Mouse (Mus musculus) CH12.LX (cell line): ENCODE data around the gene Il12rb1. TPM values are rescaled to one million over a fixed set of nuclear protein-coding genes. Genes with fewer than 3 reads are reported as not detected.
A peak's percentile ranks its signal among the peaks of the same experiment; 100 is the strongest.

Experiments
- DNase-seq: peaks from one replicate; pipeline ENCODE4 v3.0.0-alpha.2; 2013; ENCODE audit errors: extremely low read depth
- H3K27ac ChIP-seq: 2 replicates; pipeline ENCODE4 v1.5.1; 2012; ENCODE audit warnings: low read depth, mild to moderate bottlenecking, control low read depth, moderate library complexity; ENCODE audit not compliant: insufficient read depth
- H3K27me3 ChIP-seq: replicated peaks from 2 replicates; pipeline ENCODE3; 2012; ENCODE audit warnings: inconsistent platforms
- H3K36me3 ChIP-seq, 2 experiments: replicated peaks in 1 of 2; 2 replicates each; pipeline versions ENCODE3 to v1.6.1; 2012; ENCODE audit warnings: inconsistent platforms in 1 of 2, low read length in 1 of 2, mild to moderate bottlenecking in 1 of 2, mixed read lengths in 1 of 2, moderate library complexity in 1 of 2; ENCODE audit not compliant: control insufficient read depth in 1 of 2, insufficient read depth in 1 of 2
- H3K4me1 ChIP-seq, 2 experiments: 2 replicates each; pipeline ENCODE4 v1.6.1; 2012; ENCODE audit warnings: inconsistent platforms in 1 of 2, moderate library complexity in 1 of 2; ENCODE audit not compliant: insufficient read depth in 2 of 2, control insufficient read depth in 1 of 2
- H3K4me2 ChIP-seq: 2 replicates; pipeline ENCODE4 v1.6.1; 2012; ENCODE audit warnings: low read depth, mild to moderate bottlenecking, control low read depth; ENCODE audit not compliant: poor library complexity, insufficient read depth, severe bottlenecking
- H3K4me3 ChIP-seq, 3 experiments: fragments of 150-350 bp in 1 of 3; sonication (generic) in 1 of 3; replicated peaks in 1 of 3; 2 replicates each; pipeline versions ENCODE3 to v1.5.1; 2011 to 2012; ENCODE audit warnings: low read depth in 2 of 3, low read length in 2 of 3, mild to moderate bottlenecking in 2 of 3, moderate library complexity in 2 of 3, control low read depth in 1 of 3, improper control_type of control experiment in 1 of 3, inconsistent platforms in 1 of 3, mixed read lengths in 1 of 3; ENCODE audit not compliant: poor library complexity in 1 of 3
- H3K79me2 ChIP-seq: replicated peaks from 2 replicates; pipeline ENCODE4 v1.6.1; 2012; ENCODE audit warnings: mild to moderate bottlenecking, moderate library complexity; ENCODE audit not compliant: control insufficient read depth, poor library complexity, insufficient read depth, severe bottlenecking; ENCODE audit errors: extremely low read depth
- H3K9ac ChIP-seq: 2 replicates; pipeline ENCODE4 v1.6.1; 2012; ENCODE audit warnings: low read depth, mild to moderate bottlenecking, control low read depth, moderate library complexity; ENCODE audit not compliant: insufficient read depth
- H3K9me3 ChIP-seq: replicated peaks from 2 replicates; pipeline ENCODE3; 2012; ENCODE audit warnings: low read length, inconsistent platforms, mixed read lengths
- BHLHE40 ChIP-seq: IDR thresholded peaks from 2 replicates; pipeline ENCODE4 v1.6.1; 2011; ENCODE audit warnings: mild to moderate bottlenecking, low read depth, low read length, improper control_type of control experiment
- CHD1 ChIP-seq: IDR thresholded peaks from 2 replicates; pipeline ENCODE4 v1.6.1; 2012; ENCODE audit warnings: low read depth, low read length, improper control_type of control experiment, inconsistent platforms
- CHD2 ChIP-seq: IDR thresholded peaks from 2 replicates; pipeline ENCODE4 v1.6.1; 2011; ENCODE audit warnings: low read length, improper control_type of control experiment
- ELF1 ChIP-seq: IDR thresholded peaks from 2 replicates; pipeline ENCODE4 v1.6.1; 2014; ENCODE audit warnings: low read depth, mild to moderate bottlenecking, inconsistent platforms, low read length, improper control_type of control experiment
- ETS1 ChIP-seq: conservative IDR thresholded peaks from 2 replicates; pipeline ENCODE4 v1.6.1; 2012; ENCODE audit warnings: low read depth, mild to moderate bottlenecking, inconsistent platforms, low read length, improper control_type of control experiment, moderate library complexity
- IRF4 ChIP-seq: IDR thresholded peaks from 2 replicates; pipeline ENCODE4 v1.6.1; 2014; ENCODE audit warnings: low read depth, mild to moderate bottlenecking, inconsistent platforms, low read length, improper control_type of control experiment
- JUND ChIP-seq: conservative IDR thresholded peaks from 2 replicates; pipeline ENCODE4 v1.6.1; 2011; ENCODE audit warnings: low read depth, low read length, improper control_type of control experiment
- MAX ChIP-seq: IDR thresholded peaks from 2 replicates; pipeline ENCODE4 v1.6.1; 2011; ENCODE audit warnings: low read length, improper control_type of control experiment
- MAZ ChIP-seq: IDR thresholded peaks from 2 replicates; pipeline ENCODE4 v1.6.1; 2012; ENCODE audit warnings: low read depth, mild to moderate bottlenecking, inconsistent platforms, low read length, improper control_type of control experiment, moderate library complexity
- MEF2A ChIP-seq: IDR thresholded peaks from 2 replicates; pipeline ENCODE4 v1.6.1; 2014; ENCODE audit warnings: low read depth, mild to moderate bottlenecking, inconsistent platforms, low read length, improper control_type of control experiment, borderline replicate concordance
- MYC ChIP-seq: IDR thresholded peaks from 2 replicates; pipeline ENCODE4 v1.6.1; 2011; ENCODE audit warnings: low read depth, mild to moderate bottlenecking, improper control_type of control experiment, low read length
- NELFE ChIP-seq: IDR thresholded peaks from 2 replicates; pipeline ENCODE4 v1.6.1; 2011; ENCODE audit warnings: low read depth, low read length, improper control_type of control experiment
- NRF1 ChIP-seq: IDR thresholded peaks from 2 replicates; pipeline ENCODE4 v1.6.1; 2014; ENCODE audit warnings: low read depth, mild to moderate bottlenecking, inconsistent platforms, low read length, improper control_type of control experiment, moderate library complexity
- POLR2A ChIP-seq: IDR thresholded peaks from 2 replicates; pipeline ENCODE4 v1.6.1; 2011; ENCODE audit warnings: low read depth, mild to moderate bottlenecking, improper control_type of control experiment, low read length
- POLR2AphosphoS2 ChIP-seq: IDR thresholded peaks from 2 replicates; pipeline ENCODE4 v1.6.1; 2011; ENCODE audit warnings: low read depth, low read length, improper control_type of control experiment
- RAD21 ChIP-seq: IDR thresholded peaks from 2 replicates; pipeline ENCODE4 v1.6.1; 2011; ENCODE audit warnings: low read depth, mild to moderate bottlenecking, low read length, improper control_type of control experiment, moderate library complexity
- RCOR1 ChIP-seq: conservative IDR thresholded peaks from 2 replicates; pipeline ENCODE4 v1.6.1; 2012; ENCODE audit warnings: low read depth, mild to moderate bottlenecking, inconsistent platforms, low read length, improper control_type of control experiment
- SIN3A ChIP-seq: IDR thresholded peaks from 2 replicates; pipeline ENCODE4 v1.6.1; 2012; ENCODE audit warnings: low read length, improper control_type of control experiment, inconsistent platforms
- SMC3 ChIP-seq: IDR thresholded peaks from 2 replicates; pipeline ENCODE4 v1.6.1; 2011; ENCODE audit warnings: low read depth, low read length, improper control_type of control experiment
- TBP ChIP-seq: conservative IDR thresholded peaks from 2 replicates; pipeline ENCODE4 v1.6.1; 2011; ENCODE audit warnings: low read depth, low read length, improper control_type of control experiment
- UBTF ChIP-seq: IDR thresholded peaks from 2 replicates; pipeline ENCODE4 v1.6.1; 2012; ENCODE audit warnings: low read depth, mild to moderate bottlenecking, inconsistent platforms, low read length, improper control_type of control experiment, moderate library complexity
- USF1 ChIP-seq: IDR thresholded peaks from 2 replicates; pipeline ENCODE4 v1.6.1; 2014; ENCODE audit warnings: low read depth, mild to moderate bottlenecking, inconsistent platforms, low read length, improper control_type of control experiment
- USF2 ChIP-seq: conservative IDR thresholded peaks from 2 replicates; pipeline ENCODE4 v1.6.1; 2011; ENCODE audit warnings: low read depth, low read length, improper control_type of control experiment
- ZC3H11A ChIP-seq: IDR thresholded peaks from 2 replicates; pipeline ENCODE4 v1.6.1; 2012; ENCODE audit warnings: low read depth, mild to moderate bottlenecking, inconsistent platforms, low read length, improper control_type of control experiment
- ZKSCAN1 ChIP-seq: IDR thresholded peaks from 2 replicates; pipeline ENCODE4 v1.6.1; 2012; ENCODE audit warnings: low read depth, inconsistent platforms, low read length, improper control_type of control experiment, borderline replicate concordance
- ZNF384 ChIP-seq: IDR thresholded peaks from 2 replicates; pipeline ENCODE4 v1.6.1; 2012; ENCODE audit warnings: low read depth, low read length, improper control_type of control experiment, inconsistent platforms
- dilution Hi-C: fragments of 300-500 bp; cut with MboI; formaldehyde crosslinking; loops from 2 replicates; pipeline ENCODE4 v1.14.3; 2020; ENCODE audit warnings: low sequenced_read_pairs; ENCODE audit not compliant: extremely low pct_unique_long_range_greater_than_20kb, extremely low pct_ligation_motif_present
- in situ Hi-C: fragments of 300-500 bp; cut with MboI; formaldehyde crosslinking; loops from 3 replicates; pipeline ENCODE4 v1.14.3; 2019; ENCODE audit warnings: low sequenced_read_pairs, low pct_ligation_motif_present, low pct_unique_long_range_greater_than_20kb, mixed read lengths
- polyA plus RNA-seq: library from polyadenylated mRNA; unstranded; fragments of >175 nt; gene quantifications from 2 replicates; pipeline ENCODE4 v1.2.1, GENCODE M21; 2012; ENCODE audit warnings: low read depth; ENCODE audit not compliant: insufficient read length
- total RNA-seq, 2 experiments: library from RNA; depleted of rRNA; stranded (reverse); fragments of 300-350 nt in 1 of 2; fragments of >200 nt in 1 of 2; gene quantifications; 2 replicates each; pipeline ENCODE4 v1.2.3; 2012 to 2014

Gene Il12rb1
- total and polyA plus RNA-seq, 3 experiments: 4.5 to 23.2 (median 12.5) TPM

GRCm38 (mm10) chr8:70865350-70866000, 57.2 kb downstream of the Il12rb1 start (continued):
- TF ChIP-seq CHD2 (peak; percentile 96), SIN3A (peak; percentile 88; the same call in 1 of the 2 replicates), CHD1 (no peak), RCOR1 (no peak), UBTF (no peak), SMC3 (no peak), MAX (peak; percentile 14; the same call in 1 of the 2 replicates), POLR2AphosphoS2 (no peak), ETS1 (peak; percentile 100)

- Histone ChIP-seq H3K4me2 (peak overlapping the region; percentile 77; the same call in 1 of the 2 replicates), H3K9ac (no peak overlapping the region), H3K79me2 (no peaks in the 10 kb centered on the region), H3K4me1 (peaks cover 12 to 55% of the 10 kb centered on the region in 2 experiments), H3K9me3 (no peaks in the 10 kb centered on the region), H3K36me3 (peaks cover 14 to 36% of the 10 kb centered on the region in 2 experiments), H3K27ac (no peak overlapping the region), H3K27me3 (peaks cover 39% of the 10 kb centered on the region), H3K4me3 (peak overlapping the region in 1 of 3 experiments; percentile 20)
- DNase-seq: no peak
- in situ Hi-C loops: no loop called here
- TF ChIP-seq IRF4 (no peak), MAZ (0 out of 2 replicates have a peak, but pooled peaks have one; percentile 0), RAD21 (no peak), POLR2A (no peak), MEF2A (no peak)
- dilution Hi-C loops: no loop called here
These were observed 57.8 kb downstream of the Il12rb1 start for GRCm38 (mm10) chr8:70866001-70866520.

GRCm38 (mm10) chr8:70866566-70866965, 58.3 kb downstream of the Il12rb1 start:
- no peaks in the 10 kb centered on the region for H3K79me2 ChIP-seq
- in situ Hi-C loops (no loop called here), dilution Hi-C loops (no loop called here)
- peaks cover 35% of the 10 kb centered on the region for H3K27me3 ChIP-seq
- TF ChIP-seq RCOR1: no peak
- TF ChIP-seq MYC: no peak
- no peak for TF ChIP-seq ELF1
- no peak for TF ChIP-seq TBP
- TF ChIP-seq ZNF384: no peak
- TF ChIP-seq NELFE: no peak
- no peak for TF ChIP-seq USF1
- TF ChIP-seq MAX: no peak
- no peak for TF ChIP-seq RAD21
- no peak for TF ChIP-seq MEF2A
- TF ChIP-seq BHLHE40: no peak
- no peak for TF ChIP-seq POLR2A
- TF ChIP-seq ZKSCAN1: no peak
- TF ChIP-seq JUND: no peak
- TF ChIP-seq USF2: no peak
- TF ChIP-seq NRF1: no peak
- TF ChIP-seq SIN3A: no peak
- TF ChIP-seq ZC3H11A: no peak
- H3K9ac ChIP-seq: no peak overlapping the region
- H3K27ac ChIP-seq: no peak overlapping the region
- DNase-seq: no peak
- H3K4me2 ChIP-seq: no peak overlapping the region
- H3K36me3 ChIP-seq: peaks cover 14 to 41% of the 10 kb centered on the region in 2 experiments
- H3K4me1 ChIP-seq: peaks cover 14 to 59% of the 10 kb centered on the region in 2 experiments
- H3K9me3 ChIP-seq: no peaks in the 10 kb centered on the region
- no peak overlapping the region for H3K4me3 ChIP-seq
